Mouse (Mus musculus) layer of hippocampus, adult 11-12 months (tissue): ENCODE measurements around the gene Rpap3.

Experiments
- DNase-seq: peaks from one replicate; pipeline ENCODE4 v3.0.0; 2022; ENCODE audit warnings: low spot score

Gene Rpap3

GRCm38 (mm10) chr15:97646426-97646825, 59.2 kb downstream of the Rpap3 start:
- no peak for DNase-seq

- DNase-seq, result no peak
These were observed 61.6 kb downstream of the Rpap3 start for GRCm38 (mm10) chr15:97643986-97644385.
